Mouse (Mus musculus): Measurements from ENCODE around the gene Vta1. TPM values are rescaled to one million over a fixed set of nuclear protein-coding genes. Genes with fewer than 3 reads are reported as not detected.
A peak's percentile ranks its signal among the peaks of the same experiment; 100 is the strongest.

Vta1 gene
- 10 to 100 TPM; 47.9 to 51.1 TPM for total RNA-seq (2021)
- long read RNA-seq, experiment 1, transcript Vta1-205 (8 exons, 1,974 nt), result major isoform, 64 of 73 reads
- long read RNA-seq, experiment 1, partial matches to known transcripts, result 0 of 73 reads
- long read RNA-seq, experiment 1, other reads (novel, unspliced or antisense), result 3 of 73 reads
- long read RNA-seq, experiment 2, transcript Vta1-205 (8 exons, 1,974 nt), result major isoform, 19 of 19 reads
- long read RNA-seq, experiment 2, partial matches to known transcripts, result 0 of 19 reads
- long read RNA-seq, experiment 2, other reads (novel, unspliced or antisense), result 0 of 19 reads

DNA sequence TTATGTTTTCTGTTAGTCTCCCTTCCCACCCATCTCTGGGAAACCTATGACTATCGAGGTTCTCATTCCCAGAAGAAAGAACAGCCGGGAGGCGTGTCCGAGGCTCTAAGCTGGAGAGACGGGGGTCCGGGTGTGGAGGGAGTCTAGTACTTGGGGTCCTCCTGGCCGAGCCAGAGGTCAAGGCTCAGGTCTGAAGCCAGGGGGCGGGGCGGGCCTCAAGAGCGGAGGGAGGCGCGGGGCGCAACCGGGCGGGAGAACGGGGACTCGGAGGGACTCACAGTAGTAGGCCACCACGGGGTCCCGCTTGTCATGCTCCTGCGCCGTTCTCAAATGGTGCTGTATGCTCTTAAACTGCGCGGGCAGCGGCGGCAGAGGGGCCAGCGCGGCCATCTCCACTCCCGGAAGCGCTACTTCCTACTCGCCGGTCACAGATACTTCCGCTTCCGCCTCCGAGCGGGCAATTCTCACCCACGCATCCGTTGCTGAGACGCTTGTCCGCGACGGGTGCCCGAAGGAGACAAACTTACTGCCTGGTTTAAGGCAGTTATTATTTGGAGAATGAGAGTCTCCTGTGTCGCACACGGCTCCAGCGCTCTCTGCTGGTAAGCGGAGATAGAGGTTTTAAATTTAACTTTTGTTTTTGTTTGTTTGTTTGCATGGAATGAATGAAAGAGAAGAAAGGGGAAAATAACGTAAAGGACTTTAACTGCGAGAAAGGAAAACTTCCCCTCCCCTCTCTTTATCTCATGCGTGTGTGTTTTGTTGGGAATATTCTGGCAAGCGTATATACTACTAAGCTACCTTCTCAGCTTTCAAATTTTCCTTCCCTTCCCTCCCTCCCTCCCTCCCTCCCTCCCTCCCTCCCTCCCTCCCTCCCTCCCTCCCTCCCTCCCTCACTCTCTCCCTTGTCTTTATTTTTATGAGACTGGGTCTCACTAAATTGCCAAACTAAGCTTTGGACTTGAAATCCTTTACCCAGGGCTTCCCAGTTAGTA, at the start of gene Vta1, which contains the start of gene Nmbr:
Gene Vta1, minus strand, starts transcription at position 489 of the 995 bp plus-strand sequence.
Gene Nmbr, plus strand, starts transcription at position 520 of the 995 bp plus-strand sequence.
- peak; percentile 98 for DNase-seq

- peak; percentile 38 for DNase-seq
These were observed 28.9 kb upstream of the Vta1 start for GRCm38 (mm10) chr10:14734285-14734684.

DNA sequence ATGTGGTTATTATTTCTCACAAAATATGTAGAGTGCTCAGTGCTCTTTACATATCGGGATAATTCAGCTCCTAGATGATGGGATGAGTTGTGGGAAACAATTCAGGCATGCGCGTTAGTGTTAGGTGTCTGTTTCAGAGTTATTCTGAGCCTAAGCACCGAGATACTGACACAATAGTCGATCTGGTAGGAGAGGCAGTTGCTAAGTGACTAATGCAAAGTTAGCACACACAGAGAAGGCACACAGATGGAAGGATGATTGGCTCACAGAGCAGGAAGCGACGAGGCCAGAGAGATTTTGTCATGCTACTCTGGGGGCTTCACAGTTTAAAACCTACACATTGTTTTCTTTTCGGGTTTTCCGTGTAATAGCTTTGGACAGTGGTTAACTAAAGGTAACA, 20.3 kb upstream of the Vta1 start:
- no peak for DNase-seq

DNA sequence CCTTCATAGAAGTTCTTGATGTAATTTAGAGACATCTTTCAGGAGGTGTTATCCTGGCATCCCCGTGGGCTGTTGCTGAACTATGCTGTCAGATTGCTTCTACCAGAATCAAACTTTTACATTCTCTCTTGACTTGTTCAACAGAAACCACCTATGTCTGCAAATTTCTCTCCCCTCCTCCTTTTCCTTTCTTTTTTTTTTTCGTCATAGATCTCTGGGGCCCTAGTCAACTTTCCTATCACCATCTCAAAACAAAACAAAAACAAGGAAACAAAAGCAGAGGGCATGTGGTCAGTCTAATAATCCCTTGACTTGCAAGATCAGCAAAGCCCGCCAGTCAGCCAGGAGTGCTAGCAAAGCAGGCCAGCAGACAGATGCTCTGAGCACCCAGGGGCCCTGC, 12.8 kb upstream of the Vta1 start, which contains the start of gene Gje1:
Gene Gje1, minus strand, starts transcription at position 101 of the 400 bp plus-strand sequence.
- DNase-seq, result no peak

DNA sequence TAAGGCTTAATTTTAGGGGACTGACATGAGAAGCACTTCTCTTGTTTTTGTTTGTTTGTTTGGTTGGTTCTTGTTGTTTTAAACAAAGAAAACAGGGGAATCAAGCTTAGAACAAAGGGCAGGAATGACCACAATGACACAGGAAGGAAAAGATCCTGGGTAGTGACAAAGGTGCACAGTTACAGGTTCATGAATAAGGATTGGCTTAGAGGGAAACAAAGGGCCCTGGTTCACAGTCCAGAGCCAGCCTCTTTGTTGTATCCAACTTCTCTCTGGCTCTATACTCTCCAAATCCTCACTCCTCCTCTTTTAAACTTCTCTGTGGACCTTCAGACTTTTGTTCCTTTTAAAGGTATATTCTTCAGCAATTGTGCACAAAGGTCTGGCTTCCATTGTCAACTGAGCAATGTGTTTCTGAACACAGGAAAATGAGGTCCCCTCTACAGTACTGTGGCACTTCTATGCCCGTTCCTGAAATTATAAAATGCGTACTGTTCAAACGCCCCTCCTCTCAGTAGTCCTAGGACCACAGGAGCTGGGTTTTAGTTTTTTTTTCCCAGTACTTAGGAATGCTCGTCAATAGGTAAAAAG, 1.4 kb downstream of the Vta1 start:
- no peak for DNase-seq

DNA sequence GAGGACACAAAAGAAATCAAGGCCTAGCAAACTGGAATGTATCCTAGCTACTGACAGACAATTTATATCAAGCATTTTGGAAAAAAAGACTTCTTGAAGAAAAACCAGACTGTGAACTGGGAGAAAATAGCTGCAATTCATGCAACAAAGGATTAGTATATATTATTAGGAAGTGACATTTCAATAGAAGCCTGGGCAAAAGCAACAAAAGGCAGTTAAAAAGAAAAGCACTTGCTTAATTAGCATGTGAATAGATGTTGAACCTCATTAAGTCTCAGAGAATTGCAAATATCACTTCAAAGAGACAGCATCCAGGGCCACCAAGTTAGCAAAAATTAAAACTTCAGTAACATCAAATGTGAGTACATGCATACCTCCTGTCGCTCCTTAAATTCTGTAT, 2.1 kb downstream of the Vta1 start:
- no peak for DNase-seq

GRCm38 (mm10) chr10:14690349-14690748, 15.0 kb downstream of the Vta1 start:
- no peak for DNase-seq

GRCm38 (mm10) chr10:14688785-14689442, 16.4 kb downstream of the Vta1 start:
- no peak for DNase-seq

DNA sequence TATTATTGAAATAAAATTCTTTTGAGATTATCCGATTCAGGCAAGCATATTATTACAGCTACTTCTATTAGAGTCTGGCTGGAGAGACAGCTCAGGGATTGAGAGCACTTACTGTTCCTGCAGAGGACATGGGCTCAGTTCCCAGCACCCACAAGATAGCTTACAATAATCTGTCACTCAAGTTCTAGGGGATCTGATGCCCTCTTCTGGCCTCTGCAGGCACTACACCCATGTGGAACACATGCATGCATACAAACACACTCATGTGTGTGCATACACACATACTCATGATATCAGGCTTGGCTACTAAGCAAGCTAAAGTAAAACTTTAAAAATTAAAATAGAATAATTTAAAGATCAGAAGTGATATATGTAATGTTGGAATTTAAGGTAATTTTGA, 19.7 kb downstream of the Vta1 start:
- DNase-seq, result no peak

- no peak for DNase-seq
These were observed 39.2 kb downstream of the Vta1 start for GRCm38 (mm10) chr10:14666147-14666546.

GRCm38 (mm10) chr10:14660875-14661274, 44.5 kb downstream of the Vta1 start:
- no peak for DNase-seq

DNA sequence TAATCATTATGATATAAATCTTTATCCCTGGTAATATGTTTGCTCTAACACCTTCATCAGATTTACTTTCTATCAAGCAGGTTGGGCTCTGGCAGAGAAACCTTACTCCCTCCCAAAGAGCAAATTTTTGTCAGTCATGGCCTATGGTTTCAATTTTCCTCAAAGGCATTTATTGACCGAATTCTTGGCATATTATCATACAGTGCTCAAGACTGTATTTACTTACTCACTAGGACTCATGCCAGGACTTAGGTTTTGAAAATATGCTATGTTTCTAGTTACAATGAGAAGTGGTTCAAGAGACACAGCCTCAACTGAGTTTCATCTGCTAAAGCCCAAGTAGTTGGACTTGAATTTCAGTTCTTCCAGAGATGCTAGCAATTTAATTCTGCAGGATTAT, 65.7 kb downstream of the Vta1 start:
- no peak for DNase-seq

GRCm38 (mm10) chr10:14639043-14639442, 66.3 kb downstream of the Vta1 start:
- DNase-seq, result no peak

DNA sequence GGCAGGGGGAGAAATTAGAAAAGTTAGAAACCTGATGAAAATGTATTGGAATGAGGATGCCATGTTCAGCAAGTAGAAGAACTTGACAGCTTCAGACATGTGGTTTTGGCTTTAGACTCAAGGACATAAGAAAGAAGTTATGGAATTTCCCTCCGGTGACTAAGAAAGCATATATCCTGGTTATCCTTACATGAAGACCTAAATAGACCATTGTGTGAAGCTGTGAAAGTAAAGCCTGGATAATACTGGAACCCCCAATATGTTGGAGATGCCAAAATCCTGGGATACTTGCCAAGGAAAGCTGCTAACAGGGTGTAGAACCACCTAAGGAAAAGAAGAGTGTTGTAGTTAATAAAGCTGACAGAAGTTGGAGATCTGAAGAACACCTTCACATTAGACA, 79.7 kb downstream of the Vta1 start:
- DNase-seq, result no peak

DNA sequence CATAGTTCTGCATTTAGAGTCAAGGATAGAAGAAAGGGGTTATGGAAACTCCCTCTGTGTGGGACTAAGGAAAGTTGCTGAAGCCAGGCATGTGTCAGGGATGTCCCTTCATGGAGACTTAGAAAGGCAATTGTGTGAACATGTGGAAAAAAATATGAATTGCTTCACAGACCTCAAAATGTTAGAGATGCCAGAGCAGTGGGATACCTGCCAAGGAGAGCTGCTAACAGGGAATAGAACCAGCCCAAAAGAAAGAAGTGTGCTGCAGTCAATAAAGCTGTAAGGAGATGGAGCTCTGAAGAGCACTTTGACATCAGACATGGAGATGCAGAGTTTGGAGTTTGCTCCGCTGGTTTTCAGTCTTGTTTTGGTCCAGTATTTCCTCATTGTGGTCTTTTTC, 86.2 kb downstream of the Vta1 start:
- peak; percentile 2 for DNase-seq

- DNase-seq, result no peak
These were observed 87.1 kb downstream of the Vta1 start for GRCm38 (mm10) chr10:14618301-14618700.

DNA sequence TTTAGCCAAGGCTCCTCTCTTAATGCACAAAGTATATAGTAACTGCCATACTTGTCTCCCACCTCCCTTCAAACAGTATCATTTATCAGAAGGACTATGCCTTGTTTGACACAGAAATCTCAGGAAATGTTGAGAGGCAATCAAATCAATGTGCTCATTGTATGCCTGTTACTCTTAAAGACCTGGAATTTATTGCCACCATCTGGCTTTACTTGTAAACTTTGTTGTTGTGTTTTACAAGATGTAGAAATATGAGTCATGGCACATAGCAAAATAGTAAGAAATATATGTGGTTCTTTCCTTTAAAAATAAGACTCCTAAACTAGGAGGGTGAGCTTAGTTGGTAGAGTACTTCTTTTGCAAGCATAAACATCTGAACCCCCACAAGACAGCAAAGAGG, 89.9 kb downstream of the Vta1 start:
- DNase-seq, result no peak

DNA sequence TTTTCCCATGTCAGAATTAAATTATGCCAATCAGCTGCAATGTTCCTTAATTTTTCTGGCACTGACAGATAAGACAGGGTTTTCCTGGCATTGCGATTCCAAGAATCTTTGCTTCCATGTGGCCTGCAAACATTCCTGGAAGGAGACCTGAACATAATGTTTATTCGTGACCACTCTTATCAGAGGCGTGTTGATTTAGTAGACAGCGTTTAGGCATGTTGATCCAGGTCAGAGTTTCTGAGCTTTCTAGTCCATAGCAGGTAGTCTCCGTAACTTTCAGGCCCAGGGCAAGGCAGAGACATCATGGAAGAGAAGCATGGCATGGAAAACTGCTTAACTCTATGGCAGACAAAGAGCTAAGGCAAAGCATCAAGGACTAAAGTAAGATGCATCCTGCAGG, 97.8 kb downstream of the Vta1 start:
- DNase-seq, result no peak

Measured in adrenal gland, postnatal 10 days (tissue).